Mouse (Mus musculus): ENCODE measurements around the gene Syt12. TPM values are rescaled to one million over a fixed set of nuclear protein-coding genes. Genes with fewer than 3 reads are reported as not detected.

Syt12 gene
- total and polyA plus RNA-seq, 3 experiments = 0.11 TPM; not detected in 2

DNA sequence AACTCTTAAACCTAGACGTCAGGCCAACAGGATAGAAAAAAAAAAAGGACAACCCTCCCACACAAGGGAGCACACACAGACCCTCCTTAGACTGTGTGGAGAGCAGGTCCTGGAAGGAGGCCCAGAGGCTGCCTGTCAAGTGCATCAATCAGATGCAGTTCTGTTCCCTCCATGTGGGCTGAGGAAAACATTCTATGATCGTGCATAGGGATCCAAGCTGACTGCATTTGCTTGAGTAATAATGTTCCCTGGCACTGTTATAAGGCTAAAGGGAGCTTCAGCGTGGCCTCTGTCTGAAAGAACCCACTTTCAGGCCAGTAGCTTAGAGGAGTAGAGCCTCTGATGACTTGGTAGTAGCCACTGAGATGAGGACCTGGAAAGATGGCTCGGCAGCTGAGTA is 24.7 kb downstream of the Syt12 start:
- no peaks in the 10 kb centered on the region for H3K36me3 ChIP-seq (replicated peaks)
- TF ChIP-seq GATA1 (IDR thresholded peaks at IDR 0.05; ENCODE audit: borderline replicate concordance, low read length) = no peak
- TF ChIP-seq CTCF (IDR thresholded peaks at IDR 0.05; ENCODE audit: low read depth, low read length) = no peak
- no peaks in the 10 kb centered on the region for H3K9me3 ChIP-seq (replicated peaks)
- no peak overlapping the region for H3K4me3 ChIP-seq (ENCODE audit: low read depth, low read length)
- DNase-seq (ENCODE audit: low spot score) (no peak), ATAC-seq (ENCODE audit: extremely low read depth, insufficient number of reproducible peaks, low FRiP score, poor library complexity, severe bottlenecking) (no peak)
- H3K27me3 ChIP-seq (ENCODE audit: insufficient read depth, low read length) = peaks cover 24% of the 10 kb centered on the region; the same call in 1 of the 2 replicates
- H3K4me1 ChIP-seq (ENCODE audit: insufficient read depth, low read depth, low read length) = no peaks in the 10 kb centered on the region

GRCm38 (mm10) chr19:4451965-4452364 is 25.3 kb downstream of the Syt12 start:
- H3K4me3 ChIP-seq (ENCODE audit: low read depth, low read length) = no peak overlapping the region
- no peaks in the 10 kb centered on the region for H3K4me1 ChIP-seq (ENCODE audit: insufficient read depth, low read depth, low read length)
- ATAC-seq (ENCODE audit: extremely low read depth, insufficient number of reproducible peaks, low FRiP score, poor library complexity, severe bottlenecking) (no peak), DNase-seq (ENCODE audit: low spot score) (no peak)
- no peaks in the 10 kb centered on the region for H3K36me3 ChIP-seq (replicated peaks)
- H3K27me3 ChIP-seq (ENCODE audit: insufficient read depth, low read length) = peaks cover 27% of the 10 kb centered on the region; the same call in 1 of the 2 replicates
- TF ChIP-seq POLR2AphosphoS5 (IDR thresholded peaks at IDR 0.05; ENCODE audit: insufficient replicate concordance, low read depth, low read length) = no peak
- no peaks in the 10 kb centered on the region for H3K9me3 ChIP-seq (replicated peaks)

GRCm38 (mm10) chr19:4451098-4451497 is 26.1 kb downstream of the Syt12 start:
- Histone ChIP-seq H3K36me3 (replicated peaks) (no peaks in the 10 kb centered on the region), H3K4me1 (ENCODE audit: insufficient read depth, low read depth, low read length) (no peaks in the 10 kb centered on the region), H3K4me3 (ENCODE audit: low read depth, low read length) (no peak overlapping the region), H3K27me3 (ENCODE audit: insufficient read depth, low read length) (peaks cover 28% of the 10 kb centered on the region), H3K9me3 (replicated peaks) (no peaks in the 10 kb centered on the region)
- no peak for TF ChIP-seq GATA1 (IDR thresholded peaks at IDR 0.05; ENCODE audit: borderline replicate concordance, low read length)
- no peak for TF ChIP-seq CTCF (IDR thresholded peaks at IDR 0.05; ENCODE audit: low read depth, low read length)
- no peak for TF ChIP-seq TAL1 (conservative IDR thresholded peaks at IDR 0.05; ENCODE audit: low read depth, low read length)
- no peak for TF ChIP-seq GATA2 (IDR thresholded peaks at IDR 0.05; ENCODE audit: borderline replicate concordance, low read depth, low read length)
- TF ChIP-seq POLR2AphosphoS5 (IDR thresholded peaks at IDR 0.05; ENCODE audit: insufficient replicate concordance, low read depth, low read length) = no peak
- DNase-seq (ENCODE audit: low spot score) (no peak), ATAC-seq (ENCODE audit: extremely low read depth, insufficient number of reproducible peaks, low FRiP score, poor library complexity, severe bottlenecking) (no peak)

DNA sequence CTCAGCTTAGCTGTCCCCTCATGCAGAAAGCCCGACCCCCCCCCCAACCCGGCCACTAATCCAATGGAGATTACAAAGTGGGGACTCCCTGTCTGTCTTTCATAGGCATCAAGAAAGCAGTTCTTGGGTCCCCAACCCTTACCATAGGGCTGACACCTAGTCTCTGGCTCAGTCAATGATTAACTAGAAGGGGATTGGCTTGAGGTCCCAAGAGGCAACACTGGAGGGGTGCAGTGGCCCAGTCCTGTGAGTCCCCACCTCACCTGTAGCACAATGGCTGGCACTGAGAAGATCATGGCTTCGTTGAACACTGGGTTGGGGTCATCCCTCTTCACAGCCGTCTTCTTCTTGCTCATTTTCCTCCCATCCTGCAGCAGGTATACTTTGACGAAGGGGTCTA is 26.6 kb downstream of the Syt12 start:
- TF ChIP-seq CTCF (IDR thresholded peaks at IDR 0.05; ENCODE audit: low read depth, low read length) = no peak
- no peak for TF ChIP-seq GATA1 (IDR thresholded peaks at IDR 0.05; ENCODE audit: borderline replicate concordance, low read length)
- ATAC-seq (ENCODE audit: extremely low read depth, insufficient number of reproducible peaks, low FRiP score, poor library complexity, severe bottlenecking) (no peak), DNase-seq (ENCODE audit: low spot score) (no peak)
- Histone ChIP-seq H3K36me3 (replicated peaks) (no peaks in the 10 kb centered on the region), H3K4me3 (ENCODE audit: low read depth, low read length) (no peak overlapping the region), H3K4me1 (ENCODE audit: insufficient read depth, low read depth, low read length) (no peaks in the 10 kb centered on the region), H3K9me3 (replicated peaks) (no peaks in the 10 kb centered on the region), H3K27me3 (ENCODE audit: insufficient read depth, low read length) (peaks cover 31% of the 10 kb centered on the region)

GRCm38 (mm10) chr19:4449230-4449629 is 28.0 kb downstream of the Syt12 start:
- ATAC-seq (ENCODE audit: extremely low read depth, insufficient number of reproducible peaks, low FRiP score, poor library complexity, severe bottlenecking) (no peak), DNase-seq (ENCODE audit: low spot score) (no peak)
- Histone ChIP-seq H3K36me3 (replicated peaks) (no peaks in the 10 kb centered on the region), H3K4me3 (ENCODE audit: low read depth, low read length) (no peak overlapping the region), H3K9me3 (replicated peaks) (no peaks in the 10 kb centered on the region), H3K27me3 (ENCODE audit: insufficient read depth, low read length) (peaks cover 39% of the 10 kb centered on the region), H3K4me1 (ENCODE audit: insufficient read depth, low read depth, low read length) (no peaks in the 10 kb centered on the region)
- TF ChIP-seq GATA1 (IDR thresholded peaks at IDR 0.05; ENCODE audit: borderline replicate concordance, low read length) (no peak), TAL1 (conservative IDR thresholded peaks at IDR 0.05; ENCODE audit: low read depth, low read length) (no peak), POLR2AphosphoS5 (IDR thresholded peaks at IDR 0.05; ENCODE audit: insufficient replicate concordance, low read depth, low read length) (no peak), CTCF (IDR thresholded peaks at IDR 0.05; ENCODE audit: low read depth, low read length) (no peak), GATA2 (IDR thresholded peaks at IDR 0.05; ENCODE audit: borderline replicate concordance, low read depth, low read length) (no peak)

DNA sequence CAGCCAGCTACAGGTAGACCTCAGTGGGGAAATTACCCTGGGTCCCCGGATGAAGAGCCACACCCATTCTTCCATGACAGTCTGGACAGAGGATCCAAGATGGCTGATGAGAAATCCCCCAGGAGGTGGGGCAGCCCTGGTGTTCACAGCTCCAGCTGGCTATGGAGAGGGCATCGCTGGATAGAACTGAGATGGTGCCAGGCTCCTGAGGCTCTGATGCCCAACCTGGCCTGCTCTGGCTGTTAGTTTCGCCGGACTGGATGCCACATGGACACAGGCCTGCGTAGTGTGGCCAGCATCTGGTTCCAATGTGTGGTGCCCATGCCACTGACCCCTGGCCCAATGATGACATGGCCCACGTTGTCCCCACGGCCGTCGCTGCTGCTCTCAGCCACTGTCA is 29.8 kb downstream of the Syt12 start:
- ATAC-seq (ENCODE audit: extremely low read depth, insufficient number of reproducible peaks, low FRiP score, poor library complexity, severe bottlenecking) (no peak), DNase-seq (ENCODE audit: low spot score) (no peak)
- Histone ChIP-seq H3K27me3 (ENCODE audit: insufficient read depth, low read length) (peaks cover 36% of the 10 kb centered on the region), H3K4me1 (ENCODE audit: insufficient read depth, low read depth, low read length) (peaks cover under 1% of the 10 kb centered on the region; the same call in 1 of the 2 replicates), H3K36me3 (replicated peaks) (no peaks in the 10 kb centered on the region), H3K4me3 (ENCODE audit: low read depth, low read length) (no peak overlapping the region), H3K9me3 (replicated peaks) (no peaks in the 10 kb centered on the region)
- no peak for TF ChIP-seq POLR2AphosphoS5 (IDR thresholded peaks at IDR 0.05; ENCODE audit: insufficient replicate concordance, low read depth, low read length)
- no peak for TF ChIP-seq GATA1 (IDR thresholded peaks at IDR 0.05; ENCODE audit: borderline replicate concordance, low read length)
- no peak for TF ChIP-seq CTCF (IDR thresholded peaks at IDR 0.05; ENCODE audit: low read depth, low read length)
- no peak for TF ChIP-seq TAL1 (conservative IDR thresholded peaks at IDR 0.05; ENCODE audit: low read depth, low read length)
- no peak for TF ChIP-seq GATA2 (IDR thresholded peaks at IDR 0.05; ENCODE audit: borderline replicate concordance, low read depth, low read length)

DNA sequence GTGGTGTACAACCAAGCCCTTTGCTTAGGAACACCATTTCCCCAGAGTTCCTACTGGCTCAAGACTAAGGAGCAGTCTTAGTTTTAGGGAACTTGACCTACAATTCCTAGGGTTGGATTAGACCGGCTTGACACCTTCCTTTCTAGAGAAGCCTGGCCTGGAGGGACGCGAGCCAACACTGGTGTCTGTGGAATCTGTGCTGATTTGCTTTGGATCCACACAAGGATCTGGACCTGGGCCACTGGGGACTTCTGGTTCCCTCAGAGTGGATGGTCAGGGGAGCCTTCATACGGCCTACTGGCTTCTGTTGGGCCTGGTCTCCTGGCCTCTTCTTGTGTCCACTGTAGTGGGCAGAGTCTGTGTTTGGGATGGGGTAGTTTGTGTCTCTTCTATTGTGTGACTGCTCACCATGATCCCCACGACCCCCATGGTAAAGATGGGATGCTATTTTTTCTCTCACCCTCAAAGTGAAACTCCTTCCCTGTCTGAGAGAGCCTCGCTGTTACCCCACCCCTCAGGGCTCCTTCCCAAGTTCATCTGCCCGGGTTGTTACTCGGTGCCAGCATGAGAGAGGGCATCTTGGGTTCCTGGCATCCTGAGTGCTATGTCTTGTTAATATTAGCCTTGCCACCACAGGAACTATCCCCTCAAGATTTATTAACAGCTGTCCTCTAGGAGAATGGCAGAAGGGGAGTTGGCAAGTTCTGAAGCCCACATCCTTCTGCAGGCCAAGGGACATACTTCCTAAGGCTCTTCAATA is 30.4 kb downstream of the Syt12 start:
- DNase-seq (ENCODE audit: low spot score) (no peak), ATAC-seq (ENCODE audit: extremely low read depth, insufficient number of reproducible peaks, low FRiP score, poor library complexity, severe bottlenecking) (no peak)
- H3K36me3 ChIP-seq (replicated peaks) = no peaks in the 10 kb centered on the region
- no peak overlapping the region for H3K4me3 ChIP-seq (ENCODE audit: low read depth, low read length)
- H3K4me1 ChIP-seq (ENCODE audit: insufficient read depth, low read depth, low read length) = peaks cover 6% of the 10 kb centered on the region
- H3K9me3 ChIP-seq (replicated peaks) = no peaks in the 10 kb centered on the region
- peaks cover 35% of the 10 kb centered on the region for H3K27me3 ChIP-seq (ENCODE audit: insufficient read depth, low read length)
- TF ChIP-seq GATA2 (IDR thresholded peaks at IDR 0.05; ENCODE audit: borderline replicate concordance, low read depth, low read length) = no peak
- TF ChIP-seq TAL1 (conservative IDR thresholded peaks at IDR 0.05; ENCODE audit: low read depth, low read length) = no peak
- TF ChIP-seq POLR2AphosphoS5 (IDR thresholded peaks at IDR 0.05; ENCODE audit: insufficient replicate concordance, low read depth, low read length) = no peak
- TF ChIP-seq CTCF (IDR thresholded peaks at IDR 0.05; ENCODE audit: low read depth, low read length) = no peak
- TF ChIP-seq GATA1 (IDR thresholded peaks at IDR 0.05; ENCODE audit: borderline replicate concordance, low read length) = no peak

All from G1E (cell line).